Mouse (Mus musculus) lung, postnatal 4 days (tissue): ENCODE data around the gene Tmed11.
"Not testable (repeated sequence)": the region's sequence is repeated elsewhere in the genome, so short reads cannot be mapped to it uniquely, and the experiment has no call there.

Experiments
- DNase-seq, 2 experiments: peaks; one replicate each; pipeline ENCODE4 v3.0.0; 2021

Gene Tmed11

DNA sequence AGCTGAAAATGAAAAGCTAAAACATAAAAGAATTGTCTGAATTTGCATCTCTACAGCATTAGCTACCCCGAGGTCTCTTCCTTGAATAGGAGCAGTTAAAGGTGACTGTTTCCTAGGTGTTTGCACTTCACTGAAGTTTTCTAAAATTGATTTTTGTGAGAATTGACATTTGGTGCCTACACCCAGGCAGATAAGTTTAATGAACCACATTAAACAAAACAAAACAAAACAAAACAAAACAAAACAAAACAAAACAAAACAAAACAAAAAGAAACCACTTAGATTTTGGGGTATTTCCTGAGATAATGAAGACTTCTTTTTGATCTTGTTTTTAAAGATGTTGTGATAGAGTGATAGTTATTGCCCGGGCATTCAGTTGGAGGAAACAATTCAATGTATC, at the start of gene Tmed11:
Gene Tmed11 (minus strand): TSS at position 101 of the 400 bp plus-strand sequence.
- DNase-seq = not testable (repeated sequence)

DNA sequence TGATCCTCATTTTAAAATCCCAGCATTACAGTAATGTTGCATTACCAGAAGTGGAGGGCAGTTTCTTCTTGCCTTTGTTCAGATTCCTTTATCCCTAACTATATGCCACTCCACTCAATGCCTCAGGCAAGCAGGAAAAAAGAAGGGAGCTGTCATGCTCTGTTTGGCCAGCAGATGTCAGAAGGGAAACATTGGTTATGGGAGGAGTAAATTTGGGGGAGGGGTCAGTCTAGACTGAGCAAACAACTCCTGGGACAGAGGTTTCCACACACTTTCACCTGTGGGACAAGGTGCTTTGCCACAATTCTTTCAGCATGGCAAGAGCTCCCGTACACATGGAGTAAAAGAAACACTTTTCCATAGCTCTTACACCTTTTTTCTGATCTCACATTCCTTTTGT, 41.0 kb upstream of the Tmed11 start:
- DNase-seq = peak; percentile 19 to 44

DNA sequence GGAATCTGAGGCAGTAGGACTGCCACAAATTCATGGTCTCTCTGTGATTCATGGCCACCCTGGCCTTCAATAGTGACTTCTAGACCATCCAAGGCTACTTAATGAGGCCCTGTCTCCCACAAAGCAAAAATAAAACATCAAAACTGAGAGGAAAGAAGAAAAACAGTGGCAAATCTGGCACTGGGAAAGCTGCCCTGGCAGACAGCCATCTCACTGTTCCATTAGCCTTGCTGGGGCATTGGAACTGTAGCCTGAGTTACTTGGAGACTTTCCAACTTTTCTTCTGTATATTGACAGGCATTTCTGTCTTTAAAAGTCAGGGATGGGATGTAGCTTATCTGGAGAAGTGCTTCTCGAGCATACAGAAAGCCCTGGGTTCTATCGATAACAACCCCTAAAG, 28.1 kb upstream of the Tmed11 start:
- peak; percentile 3 to 17 for DNase-seq

DNA sequence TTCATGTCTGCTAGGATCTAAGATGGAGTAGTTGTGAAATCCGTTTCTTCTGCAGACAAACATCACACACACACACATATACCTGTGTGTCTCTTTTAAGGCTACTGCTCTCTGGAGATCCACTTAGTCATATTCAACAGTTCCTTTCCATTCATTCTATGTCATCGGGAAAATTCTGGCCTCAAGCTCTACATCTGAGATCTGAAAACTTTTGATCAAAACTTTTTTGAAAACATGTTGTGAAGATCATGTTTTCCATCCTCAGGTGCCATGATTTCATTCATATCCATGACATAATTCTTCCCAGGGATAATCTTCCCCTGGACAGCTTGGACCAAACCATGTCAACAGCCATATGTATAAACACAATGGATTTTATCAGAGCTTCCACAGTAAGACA, 13.6 kb upstream of the Tmed11 start, which contains the start of gene Vmn2r8:
Gene Vmn2r8 (minus strand): TSS at position 101 of the 400 bp plus-strand sequence.
- DNase-seq = not testable (repeated sequence)

DNA sequence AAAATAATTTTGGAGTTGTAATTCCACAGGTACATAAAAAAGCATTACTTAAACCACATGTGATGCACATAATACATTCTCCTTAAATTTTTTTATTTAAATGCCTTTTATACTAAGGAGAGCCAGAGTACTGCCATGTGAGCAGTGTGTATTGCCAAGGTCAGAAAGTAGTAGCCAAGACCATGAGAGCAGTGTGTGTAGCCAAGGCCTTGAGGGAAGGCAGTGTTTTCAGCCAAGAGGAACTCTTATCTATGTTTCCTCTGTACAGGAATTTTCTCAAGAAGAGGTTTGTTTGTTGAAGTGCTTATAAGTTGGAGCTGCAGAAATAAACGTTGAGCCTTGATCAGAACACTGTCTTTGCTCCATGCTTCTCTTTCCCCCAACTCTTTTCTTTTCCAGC, 8.5 kb upstream of the Tmed11 start:
- no peak for DNase-seq

DNA sequence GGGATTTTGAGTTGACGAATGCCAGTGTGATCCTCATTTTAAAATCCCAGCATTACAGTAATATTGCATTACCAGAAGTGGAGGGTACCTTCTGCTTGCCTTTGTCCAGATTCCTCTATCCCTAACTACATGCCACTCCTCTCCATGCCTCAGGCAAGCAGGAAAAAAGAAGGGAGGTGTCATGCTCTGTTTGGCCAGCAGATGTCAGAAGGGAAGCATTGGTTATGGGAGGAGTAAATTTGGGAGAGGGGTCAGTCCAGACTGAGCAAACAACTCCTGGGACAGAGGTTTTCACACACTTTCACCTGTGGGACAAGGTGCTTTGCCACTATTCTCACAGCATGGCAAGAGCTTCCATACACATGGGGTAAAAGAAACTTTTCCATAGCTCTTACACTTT, 4.8 kb downstream of the Tmed11 start:
- DNase-seq = peak in 1 of 2 experiments; percentile 37

DNA sequence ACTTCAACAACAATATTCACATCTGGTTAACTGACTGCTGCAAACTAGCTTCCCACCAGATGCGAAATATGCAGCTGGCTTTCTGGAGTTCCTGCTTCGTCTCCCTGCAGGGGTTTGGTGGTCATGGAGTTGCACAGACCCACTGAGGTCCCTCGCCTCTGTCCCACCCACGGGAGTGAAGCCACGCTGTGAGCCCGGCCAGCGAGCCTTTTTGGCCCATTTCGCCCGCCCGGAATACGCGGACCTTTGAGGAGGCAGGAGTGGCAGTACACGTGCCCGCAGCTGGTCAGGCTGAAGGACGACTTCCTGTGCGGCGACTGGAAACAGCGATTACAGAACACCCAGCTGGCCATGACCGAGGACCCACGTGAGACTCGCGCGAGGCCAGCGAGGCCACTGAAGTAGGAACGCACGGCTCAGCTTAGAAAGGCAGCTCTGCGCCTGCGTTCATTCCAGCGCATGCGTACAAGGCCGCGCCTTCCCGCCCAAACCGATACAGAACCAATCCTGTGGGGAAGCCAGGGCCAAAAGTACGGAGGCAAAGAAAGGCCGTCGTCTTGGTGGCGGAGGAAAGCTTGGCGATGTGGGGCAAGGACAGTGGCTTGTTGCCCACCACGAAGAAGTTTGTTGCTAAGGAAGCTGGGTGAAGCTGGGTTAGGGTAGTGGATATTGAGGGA, 20.4 kb downstream of the Tmed11 start, which contains the start of gene Rnf212:
Gene Rnf212 (minus strand): TSS at position 353 of the 677 bp plus-strand sequence.
- peak in 1 of 2 experiments; percentile 16 for DNase-seq

DNA sequence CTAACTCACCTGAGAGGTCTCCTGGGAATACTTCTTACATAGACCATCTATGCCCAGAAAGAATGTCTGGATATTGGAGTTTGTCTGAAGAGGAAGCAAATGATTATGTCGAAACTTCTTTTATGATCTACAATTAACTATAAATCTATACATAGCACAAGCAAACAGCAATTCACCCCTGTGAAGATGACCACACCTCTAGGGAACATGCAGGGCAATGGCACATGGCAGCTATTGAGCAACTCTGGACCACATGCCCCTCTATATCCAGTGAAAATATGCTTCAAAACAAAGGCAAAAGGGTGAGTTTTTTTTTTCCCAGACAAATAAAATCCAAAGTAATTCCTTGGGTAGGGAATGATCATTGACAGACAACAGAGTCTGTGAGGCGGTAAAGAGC, 35.2 kb downstream of the Tmed11 start:
- no peak for DNase-seq

DNA sequence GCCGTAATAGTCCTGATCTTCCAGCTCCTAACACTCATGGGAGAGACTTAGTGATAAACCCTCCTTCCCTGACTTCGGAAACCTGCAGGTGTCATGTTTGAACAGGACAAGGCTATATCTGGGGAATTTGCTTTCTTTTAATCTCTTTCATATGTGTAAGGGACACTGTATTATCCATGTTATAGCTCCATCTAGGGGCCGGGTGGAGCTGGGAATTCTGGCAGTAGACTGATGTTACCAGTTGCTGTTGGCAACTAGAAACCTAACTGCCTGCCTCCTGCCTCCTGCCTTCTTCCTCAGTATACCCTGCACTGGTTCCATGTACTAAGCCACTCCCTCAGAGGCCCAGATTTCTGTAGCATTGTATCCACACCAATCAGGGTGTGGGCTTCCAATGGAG, 36.8 kb downstream of the Tmed11 start:
- DNase-seq = peak in 1 of 2 experiments; percentile 7

DNA sequence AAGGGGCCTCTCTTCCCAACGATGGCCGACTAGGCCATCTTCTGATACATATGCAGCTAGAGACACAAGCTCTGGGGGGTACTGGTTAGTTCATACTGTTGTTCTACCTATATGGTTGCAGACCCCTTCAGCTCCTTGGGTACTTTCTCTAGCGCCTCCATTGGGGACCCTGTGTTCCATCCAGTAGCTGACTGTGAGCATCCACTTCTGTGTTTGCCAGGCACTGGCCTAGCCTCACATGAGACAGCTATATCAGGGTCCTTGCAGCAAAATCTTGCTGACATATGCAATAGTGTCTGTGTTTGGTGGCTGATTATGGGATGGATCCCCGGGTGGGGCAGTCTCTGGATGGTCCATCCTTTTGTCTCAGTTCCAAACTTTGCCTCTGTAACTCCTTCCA, 43.9 kb downstream of the Tmed11 start:
- not testable (repeated sequence) for DNase-seq

DNA sequence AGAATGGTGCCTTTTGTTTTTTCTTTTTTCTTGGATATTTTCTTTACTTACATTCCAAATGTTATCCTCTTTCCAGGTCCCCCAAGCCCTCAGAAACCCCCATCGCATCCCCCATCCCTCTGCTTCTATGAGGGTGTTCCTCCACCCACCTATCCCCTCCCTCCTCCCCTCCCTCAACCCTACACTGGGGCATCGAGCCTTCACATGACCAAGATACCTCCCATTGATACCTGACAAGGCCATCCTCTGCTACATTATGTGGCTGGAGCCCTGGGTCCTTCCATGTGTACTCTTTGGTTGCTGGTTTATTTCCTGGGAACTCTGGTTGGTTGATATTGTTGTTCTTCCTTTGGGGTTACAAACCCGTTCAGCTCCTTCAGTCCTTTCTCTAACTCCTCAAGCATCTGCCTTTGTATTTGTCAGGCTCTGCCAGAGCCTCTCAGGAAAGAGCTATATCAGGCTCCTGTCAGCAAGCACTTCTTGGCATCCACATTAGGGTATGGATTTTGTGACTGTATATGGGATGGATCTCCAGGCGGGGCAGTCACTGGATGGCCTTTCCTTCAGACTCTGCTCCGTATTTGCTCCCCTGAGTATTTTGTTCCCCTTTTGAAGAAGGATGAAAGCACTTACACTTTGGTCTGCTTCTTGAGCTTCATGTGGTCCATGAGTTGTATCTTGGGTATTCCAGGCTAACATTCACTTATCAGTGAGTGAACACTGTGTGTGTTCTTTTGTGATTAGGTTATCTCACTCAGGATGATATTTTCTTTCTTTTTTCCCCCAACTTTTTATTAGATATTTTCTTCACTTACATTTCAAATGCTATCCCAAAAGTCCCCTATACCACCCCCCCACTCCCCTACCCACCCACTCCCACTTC, 44.6 kb downstream of the Tmed11 start:
- DNase-seq = no peak

DNA sequence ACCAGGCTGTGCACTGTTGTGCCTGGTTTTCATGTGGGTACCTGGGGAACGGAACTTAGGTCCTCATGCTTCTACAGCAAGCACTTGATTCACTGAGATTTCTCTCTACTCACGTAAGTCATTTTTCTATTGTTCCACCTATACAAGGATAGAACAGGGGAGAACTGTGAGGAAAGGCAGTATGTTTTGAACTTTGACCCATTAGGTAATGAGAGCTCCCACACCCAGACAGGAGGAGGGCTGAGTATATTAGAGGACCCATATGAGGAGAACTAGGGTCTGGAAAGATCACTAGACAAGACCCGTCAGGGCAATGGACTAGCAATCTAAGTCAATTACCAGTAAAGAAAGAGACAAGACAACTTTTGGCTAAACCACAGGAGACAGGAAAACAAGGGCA, 50.5 kb downstream of the Tmed11 start:
- no peak for DNase-seq

DNA sequence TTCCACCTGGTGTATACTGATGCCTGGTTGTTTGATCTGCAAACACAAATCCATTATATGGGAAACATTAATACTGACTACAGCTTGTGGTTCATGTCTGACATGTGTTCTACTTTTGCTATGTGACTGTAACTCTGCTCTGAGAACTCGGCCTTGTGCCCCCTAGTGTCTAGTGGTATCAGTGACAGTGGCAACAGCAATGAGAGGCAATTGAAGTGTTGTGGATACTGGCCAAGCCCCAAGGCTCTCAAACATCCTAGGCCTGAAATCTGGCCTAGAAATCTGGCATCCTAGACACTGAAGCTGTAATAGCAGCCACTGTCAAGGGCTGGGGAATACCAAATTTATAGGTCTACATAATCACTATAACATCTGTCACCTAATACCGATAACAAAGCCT, 51.3 kb downstream of the Tmed11 start:
- DNase-seq = no peak

DNA sequence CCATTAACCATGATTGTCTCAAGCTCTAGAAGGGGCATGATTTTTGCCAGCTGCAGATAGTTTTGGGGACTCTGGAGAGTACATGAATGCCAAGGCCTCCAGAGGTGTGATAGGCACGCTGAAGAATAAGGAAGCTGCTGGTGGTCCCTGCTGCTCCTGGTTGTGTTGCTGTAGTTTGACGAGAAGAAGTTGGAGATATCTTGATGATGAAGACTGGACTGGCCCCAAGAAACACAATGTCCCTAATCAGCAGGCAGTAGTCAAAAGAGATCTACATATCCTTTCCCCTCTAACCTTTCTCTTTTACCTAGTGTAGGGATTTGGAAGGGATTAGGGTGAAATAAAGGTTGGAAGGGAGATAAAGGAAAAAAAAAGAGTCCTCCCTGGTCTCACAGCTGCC, 52.6 kb downstream of the Tmed11 start:
- DNase-seq = no peak

DNA sequence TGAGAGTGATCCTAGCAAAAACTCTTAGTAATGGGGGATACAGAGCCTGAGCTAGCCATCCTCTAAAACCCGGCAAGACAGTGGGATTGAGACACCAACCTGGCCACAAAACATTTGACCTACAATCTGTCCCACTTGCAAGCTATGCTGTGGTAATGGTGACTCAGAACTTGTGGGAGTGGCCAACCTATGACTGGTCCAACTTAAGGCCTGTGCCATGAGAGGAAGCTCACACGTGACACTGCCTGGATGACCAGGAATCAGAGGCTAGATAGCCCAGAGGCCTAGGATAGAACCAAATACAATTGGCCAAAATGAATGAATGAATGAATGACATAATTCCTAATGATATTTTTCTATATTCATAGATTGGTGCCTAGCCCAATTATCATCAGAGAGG, 53.3 kb downstream of the Tmed11 start:
- DNase-seq = no peak

DNA sequence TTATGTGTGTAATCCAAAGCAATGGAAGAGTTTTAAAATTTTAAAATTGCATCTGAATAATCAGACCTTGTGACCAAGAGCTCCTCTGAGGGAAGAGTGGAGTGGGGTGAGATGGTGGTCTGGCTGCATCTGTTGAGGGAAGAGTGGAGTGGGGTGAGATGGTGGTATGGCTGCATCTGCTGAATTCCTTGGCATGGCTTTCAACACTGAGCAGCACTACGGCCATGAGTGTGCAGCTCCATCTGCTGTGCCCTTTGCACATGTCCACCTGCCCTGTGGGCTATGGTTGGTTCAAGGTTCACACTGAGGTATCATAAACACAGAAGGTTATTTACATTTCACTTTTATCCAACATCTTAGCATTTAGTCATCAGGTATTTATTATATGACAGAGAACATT, 67.7 kb downstream of the Tmed11 start:
- DNase-seq = no peak
